Mouse (Mus musculus): ENCODE data around the gene Lenep. TPM values are rescaled to one million over a fixed set of nuclear protein-coding genes. Genes with fewer than 3 reads are reported as not detected.

Lenep gene
- polyA plus RNA-seq, 1 experiment from 2014 or later = not detected

DNA sequence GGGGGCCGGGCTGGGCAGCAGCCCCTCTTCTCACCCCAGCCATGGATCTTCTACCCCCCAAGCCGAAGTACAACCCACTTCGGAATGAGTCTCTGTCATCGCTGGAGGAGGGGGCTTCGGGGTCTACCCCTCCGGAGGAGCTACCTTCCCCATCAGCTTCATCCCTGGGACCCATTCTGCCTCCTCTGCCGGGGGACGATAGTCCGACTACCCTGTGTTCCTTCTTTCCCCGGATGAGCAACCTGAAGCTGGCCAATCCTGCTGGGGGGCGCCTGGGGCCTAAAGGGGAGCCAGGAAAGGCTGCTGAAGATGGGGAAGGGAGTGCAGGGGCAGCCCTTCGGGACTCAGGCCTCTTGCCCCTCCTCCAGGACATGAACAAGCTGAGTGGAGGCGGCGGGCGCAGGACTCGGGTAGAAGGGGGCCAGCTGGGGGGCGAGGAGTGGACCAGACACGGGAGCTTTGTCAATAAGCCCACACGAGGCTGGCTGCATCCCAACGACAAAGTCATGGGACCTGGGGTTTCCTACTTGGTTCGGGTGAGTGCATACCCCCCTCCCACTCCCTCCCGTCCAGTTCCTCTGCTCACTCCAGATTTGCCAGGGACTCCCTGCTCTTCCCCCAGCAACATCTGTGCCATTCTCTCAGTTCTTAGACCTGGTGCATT is 19.3 kb upstream of the Lenep start:
- H3K4me1 ChIP-seq (ENCODE audit: control insufficient read depth, low read depth, low read length) = peaks cover 70% of the 10 kb centered on the region
- H3K36me3 ChIP-seq (ENCODE audit: control insufficient read depth, insufficient read depth) = peaks cover 17% of the 10 kb centered on the region
- H3K4me2 ChIP-seq (ENCODE audit: low read depth, low read length) = peak overlapping the region; percentile 79
- no peaks in the 10 kb centered on the region for H3K27me3 ChIP-seq (ENCODE audit: control insufficient read depth, insufficient read depth, low read depth, low read length)
- peak overlapping the region; percentile 47 for H3K27ac ChIP-seq (ENCODE audit: low read length)
- WGBS (ENCODE audit: insufficient replicate concordance) = 25% methylated on average over 22 of the region's 22 CpGs
- ATAC-seq (ENCODE audit: low read depth) = no peak
- H3K9me3 ChIP-seq (replicated peaks; ENCODE audit: control insufficient read depth, low read length) = no peaks in the 10 kb centered on the region
- peak overlapping the region; percentile 63 for H3K4me3 ChIP-seq (ENCODE audit: low read depth, low read length)
- H3K9ac ChIP-seq (ENCODE audit: low read depth, low read length) = peak overlapping the region; percentile 68

- H3K27ac ChIP-seq (ENCODE audit: low read length) = peak overlapping the region; percentile 98
- peak overlapping the region; percentile 68 for H3K9ac ChIP-seq (ENCODE audit: low read depth, low read length)
- WGBS (ENCODE audit: insufficient replicate concordance) = 10% methylated on average over 11 of the region's 11 CpGs
- H3K27me3 ChIP-seq (ENCODE audit: control insufficient read depth, insufficient read depth, low read depth, low read length) = no peaks in the 10 kb centered on the region
- no peaks in the 10 kb centered on the region for H3K9me3 ChIP-seq (replicated peaks; ENCODE audit: control insufficient read depth, low read length)
- peak overlapping the region; percentile 79 for H3K4me2 ChIP-seq (ENCODE audit: low read depth, low read length)
- H3K4me3 ChIP-seq (ENCODE audit: low read depth, low read length) = peak overlapping the region; percentile 63
- H3K4me1 ChIP-seq (ENCODE audit: control insufficient read depth, low read depth, low read length) = peaks cover 70% of the 10 kb centered on the region
- peak; percentile 78 for ATAC-seq (ENCODE audit: low read depth)
- H3K36me3 ChIP-seq (ENCODE audit: control insufficient read depth, insufficient read depth) = peaks cover 15% of the 10 kb centered on the region
Observed at GRCm38 (mm10) chr3:89421002-89421774, 18.6 kb upstream of the Lenep start.

- H3K4me1 ChIP-seq (ENCODE audit: control insufficient read depth, low read depth, low read length) = peaks cover 64% of the 10 kb centered on the region
- WGBS (ENCODE audit: insufficient replicate concordance) = 38% methylated on average over 2 of the region's 2 CpGs
- no peak for ATAC-seq (ENCODE audit: low read depth)
Observed at GRCm38 (mm10) chr3:89420421-89420820, 17.8 kb upstream of the Lenep start.

GRCm38 (mm10) chr3:89419981-89420380 is 17.4 kb upstream of the Lenep start:
- peaks cover 61% of the 10 kb centered on the region for H3K4me1 ChIP-seq (ENCODE audit: control insufficient read depth, low read depth, low read length)
- H3K4me3 ChIP-seq (ENCODE audit: low read depth, low read length) = peak overlapping the region; percentile 83
- WGBS (ENCODE audit: insufficient replicate concordance) = 27% methylated on average over 3 of the region's 3 CpGs

More at GRCm38 (mm10) chr3:89420421-89420820, 17.8 kb upstream of the Lenep start:
- peak overlapping the region; percentile 79 for H3K4me2 ChIP-seq (ENCODE audit: low read depth, low read length)
- peaks cover 20% of the 10 kb centered on the region for H3K36me3 ChIP-seq (ENCODE audit: control insufficient read depth, insufficient read depth)
- no peaks in the 10 kb centered on the region for H3K27me3 ChIP-seq (ENCODE audit: control insufficient read depth, insufficient read depth, low read depth, low read length)
- H3K27ac ChIP-seq (ENCODE audit: low read length) = peak overlapping the region; percentile 98
- H3K4me3 ChIP-seq (ENCODE audit: low read depth, low read length) = peak overlapping the region; percentile 83
- peak overlapping the region; percentile 68 for H3K9ac ChIP-seq (ENCODE audit: low read depth, low read length)
- H3K9me3 ChIP-seq (replicated peaks; ENCODE audit: control insufficient read depth, low read length) = no peaks in the 10 kb centered on the region

DNA sequence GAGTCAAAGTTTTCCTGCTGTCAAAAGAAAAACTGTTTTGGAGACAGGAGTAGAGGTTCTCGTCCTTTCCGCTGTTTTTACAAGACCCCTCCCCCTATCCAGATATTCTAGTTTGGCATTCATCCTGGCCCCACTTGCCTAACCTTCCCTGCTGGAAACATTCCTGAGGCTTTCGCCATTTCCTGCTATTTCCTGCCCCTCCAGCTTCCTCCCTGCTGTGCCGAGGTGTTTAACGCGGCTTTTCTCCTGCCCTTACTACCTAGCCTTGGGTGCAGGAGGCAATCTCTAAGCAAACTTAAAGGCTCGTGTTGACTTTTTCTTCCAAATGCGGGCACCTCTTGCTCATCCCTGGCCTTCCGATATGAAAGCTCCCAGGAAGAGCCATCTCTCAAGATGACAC is 17.0 kb upstream of the Lenep start:
- H3K27ac ChIP-seq (ENCODE audit: low read length) = peak overlapping the region; percentile 98
- 6% methylated on average over 9 of the region's 9 CpGs for WGBS (ENCODE audit: insufficient replicate concordance)
- peaks cover 57% of the 10 kb centered on the region for H3K4me1 ChIP-seq (ENCODE audit: control insufficient read depth, low read depth, low read length)
- H3K4me2 ChIP-seq (ENCODE audit: low read depth, low read length) = peak overlapping the region; percentile 79
- H3K27me3 ChIP-seq (ENCODE audit: control insufficient read depth, insufficient read depth, low read depth, low read length) = no peaks in the 10 kb centered on the region
- ATAC-seq (ENCODE audit: low read depth) = no peak
- H3K9ac ChIP-seq (ENCODE audit: low read depth, low read length) = peak overlapping the region; percentile 87
- peaks cover 25% of the 10 kb centered on the region for H3K36me3 ChIP-seq (ENCODE audit: control insufficient read depth, insufficient read depth)
- peak overlapping the region; percentile 83 for H3K4me3 ChIP-seq (ENCODE audit: low read depth, low read length)
- H3K9me3 ChIP-seq (replicated peaks; ENCODE audit: control insufficient read depth, low read length) = no peaks in the 10 kb centered on the region

More at GRCm38 (mm10) chr3:89419981-89420380, 17.4 kb upstream of the Lenep start:
- H3K27ac ChIP-seq (ENCODE audit: low read length) = peak overlapping the region; percentile 98
- ATAC-seq (ENCODE audit: low read depth) = no peak
- no peaks in the 10 kb centered on the region for H3K9me3 ChIP-seq (replicated peaks; ENCODE audit: control insufficient read depth, low read length)
- peak overlapping the region; percentile 87 for H3K9ac ChIP-seq (ENCODE audit: low read depth, low read length)
- H3K27me3 ChIP-seq (ENCODE audit: control insufficient read depth, insufficient read depth, low read depth, low read length) = no peaks in the 10 kb centered on the region
- H3K36me3 ChIP-seq (ENCODE audit: control insufficient read depth, insufficient read depth) = peaks cover 25% of the 10 kb centered on the region
- H3K4me2 ChIP-seq (ENCODE audit: low read depth, low read length) = peak overlapping the region; percentile 79

- ATAC-seq (ENCODE audit: low read depth) = peak; percentile 8
- peaks cover 50% of the 10 kb centered on the region for H3K4me1 ChIP-seq (ENCODE audit: control insufficient read depth, low read depth, low read length)
- peak overlapping the region; percentile 83 for H3K4me3 ChIP-seq (ENCODE audit: low read depth, low read length)
- H3K9me3 ChIP-seq (replicated peaks; ENCODE audit: control insufficient read depth, low read length) = no peaks in the 10 kb centered on the region
- peaks cover 25% of the 10 kb centered on the region for H3K36me3 ChIP-seq (ENCODE audit: control insufficient read depth, insufficient read depth)
- peak overlapping the region; percentile 87 for H3K9ac ChIP-seq (ENCODE audit: low read depth, low read length)
- peak overlapping the region; percentile 98 for H3K27ac ChIP-seq (ENCODE audit: low read length)
- peak overlapping the region; percentile 79 for H3K4me2 ChIP-seq (ENCODE audit: low read depth, low read length)
- WGBS (ENCODE audit: insufficient replicate concordance) = 0% methylated on average over 16 of the region's 16 CpGs
- no peaks in the 10 kb centered on the region for H3K27me3 ChIP-seq (ENCODE audit: control insufficient read depth, insufficient read depth, low read depth, low read length)
Observed at GRCm38 (mm10) chr3:89418861-89419250, 16.3 kb upstream of the Lenep start.

GRCm38 (mm10) chr3:89418170-89418860 is 15.7 kb upstream of the Lenep start, which contains the start of the genes Cks1b and Shc1:
Gene Cks1b, minus strand, starts transcription at chr3:89418383.
Gene Shc1, plus strand, starts transcription at chr3:89418443.
- ATAC-seq (ENCODE audit: low read depth) = peak; percentile 88
- peak within 1 kb of the TSS; percentile 87 for H3K9ac ChIP-seq (ENCODE audit: low read depth, low read length)
- no peaks in the 10 kb centered on the region for H3K27me3 ChIP-seq (ENCODE audit: control insufficient read depth, insufficient read depth, low read depth, low read length)
- H3K27ac ChIP-seq (ENCODE audit: low read length) = peak within 1 kb of the TSS; percentile 98
- under 1% methylated on average over 39 of the region's 39 CpGs for WGBS (ENCODE audit: insufficient replicate concordance)
- peaks cover 45% of the 10 kb centered on the region for H3K4me1 ChIP-seq (ENCODE audit: control insufficient read depth, low read depth, low read length)
- H3K4me2 ChIP-seq (ENCODE audit: low read depth, low read length) = peak within 1 kb of the TSS; percentile 79
- peak within 1 kb of the TSS; percentile 83 for H3K4me3 ChIP-seq (ENCODE audit: low read depth, low read length)
- H3K9me3 ChIP-seq (replicated peaks; ENCODE audit: control insufficient read depth, low read length) = no peaks in the 10 kb centered on the region
- peaks cover 29% of the 10 kb centered on the region for H3K36me3 ChIP-seq (ENCODE audit: control insufficient read depth, insufficient read depth)

GRCm38 (mm10) chr3:89417840-89418169 is 15.2 kb upstream of the Lenep start:
- Histone ChIP-seq H3K9ac (ENCODE audit: low read depth, low read length) (peak overlapping the region; percentile 71), H3K36me3 (ENCODE audit: control insufficient read depth, insufficient read depth) (peaks cover 29% of the 10 kb centered on the region), H3K4me1 (ENCODE audit: control insufficient read depth, low read depth, low read length) (peaks cover 41% of the 10 kb centered on the region), H3K27me3 (ENCODE audit: control insufficient read depth, insufficient read depth, low read depth, low read length) (no peaks in the 10 kb centered on the region), H3K4me3 (ENCODE audit: low read depth, low read length) (peak overlapping the region; percentile 83), H3K9me3 (replicated peaks; ENCODE audit: control insufficient read depth, low read length) (no peaks in the 10 kb centered on the region), H3K27ac (ENCODE audit: low read length) (peak overlapping the region; percentile 81), H3K4me2 (ENCODE audit: low read depth, low read length) (peak overlapping the region; percentile 65)
- under 1% methylated on average over 20 of the region's 20 CpGs for WGBS (ENCODE audit: insufficient replicate concordance)
- peak; percentile 12 for ATAC-seq (ENCODE audit: low read depth)

Measured in liver, embryonic 16.5 days (tissue).